Mouse (Mus musculus): Measurements from ENCODE around the gene Ubxn10. TPM values are rescaled to one million over a fixed set of nuclear protein-coding genes. Genes with fewer than 3 reads are reported as not detected.

Gene Ubxn10
- total RNA-seq, 2 experiments from 2014 or later, result 0.98 to 1.5 TPM

- DNase-seq (ENCODE audit: low spot score in 2 of 2), result no peak
- intact Hi-C loops (cut with DNase I), result no loop called here
These were observed 60.5 kb downstream of the Ubxn10 start for GRCm38 (mm10) chr4:138676480-138676879.

- DNase-seq (ENCODE audit: low spot score in 2 of 2), result no peak
- intact Hi-C loops (cut with DNase I), result no loop called here
These were observed 64.8 kb downstream of the Ubxn10 start for GRCm38 (mm10) chr4:138672160-138672559.

GRCm38 (mm10) chr4:138670093-138670889 is 66.7 kb downstream of the Ubxn10 start:
- intact Hi-C loops (cut with DNase I), result no loop called here
- DNase-seq (ENCODE audit: low spot score in 2 of 2), result no peak

- no peak for DNase-seq (ENCODE audit: low spot score in 2 of 2)
- intact Hi-C loops (cut with DNase I), result no loop called here
These were observed 70.4 kb downstream of the Ubxn10 start for GRCm38 (mm10) chr4:138666521-138666920.

GRCm38 (mm10) chr4:138659936-138660602 is 76.9 kb downstream of the Ubxn10 start:
- peak; percentile 42 to 89 for DNase-seq (ENCODE audit: low spot score in 2 of 2)
- intact Hi-C loops (cut with DNase I), result loop anchor here (2.0 to 5.0 kb wide), 3 partner anchors 25 to 78 kb away; partner anchors contain the start of gene Pla2g2c

Other genes with a start within 250 kb of the Ubxn10 start
- 1 to 10 TPM; 4.5 to 7.0 TPM for gene Vwa5b1, start 101.3 kb downstream of the Ubxn10 start, total RNA-seq (2021)
- under 1 TPM in 1 of 2 experiments, not detected in 1; 0.25 TPM for gene Pla2g2c, start 12.4 kb downstream of the Ubxn10 start, total RNA-seq (2021)
- gene Pla2g2f, start 20.5 kb upstream of the Ubxn10 start, total RNA-seq (2021), result not detected
- gene Pla2g2d, start 38.6 kb upstream of the Ubxn10 start, total RNA-seq (2021), result under 1 TPM; 0.28 to 0.48 TPM
- gene Pla2g5, start 126.3 kb upstream of the Ubxn10 start, total RNA-seq (2021), result 1 to 10 TPM; 7.0 to 7.9 TPM
- gene Gm13030, start 136.8 kb upstream of the Ubxn10 start, total RNA-seq (2021), result not detected
- not detected for gene Pla2g2e, start 140.8 kb upstream of the Ubxn10 start, total RNA-seq (2021)
- gene Otud3, start 176.8 kb upstream of the Ubxn10 start, total RNA-seq (2021), result 10 to 100 TPM; 19.2 to 21.6 TPM
- not detected for gene Rnf186, start 229.9 kb upstream of the Ubxn10 start, total RNA-seq (2021)
- gene Tmco4, start 235.7 kb upstream of the Ubxn10 start, total RNA-seq (2021), result 1 to 10 TPM; 2.2 to 3.7 TPM

Measured in left cerebral cortex, postnatal 25 days (tissue).